Mouse (Mus musculus) ES-Bruce4 (cell line): ENCODE data around the gene Gm26602. TPM values are rescaled to one million over a fixed set of nuclear protein-coding genes. Genes with fewer than 3 reads are reported as not detected.

Source experiments
- H3K27ac ChIP-seq: 2 replicates; pipeline ENCODE4 v1.5.1; 2012; ENCODE audit warnings: low read length, inconsistent platforms; ENCODE audit not compliant: insufficient read depth
- H3K27me3 ChIP-seq: 2 replicates; pipeline ENCODE4 v1.6.1; 2012; ENCODE audit warnings: mild to moderate bottlenecking, low read length, inconsistent platforms; ENCODE audit not compliant: control insufficient read depth, poor library complexity, insufficient read depth, severe bottlenecking
- H3K36me3 ChIP-seq: 2 replicates; pipeline ENCODE4 v1.6.1; 2012; ENCODE audit warnings: inconsistent platforms, mild to moderate bottlenecking, low read length, moderate library complexity; ENCODE audit not compliant: control insufficient read depth, poor library complexity, insufficient read depth, severe bottlenecking
- H3K4me1 ChIP-seq: one replicate; pipeline ENCODE4 v1.8.1; 2011; ENCODE audit warnings: low read length; ENCODE audit not compliant: control insufficient read depth, insufficient read depth
- H3K4me3 ChIP-seq: 2 replicates; pipeline ENCODE4 v1.5.1; 2011; ENCODE audit warnings: low read depth, mild to moderate bottlenecking, low read length
- H3K9ac ChIP-seq: 2 replicates; pipeline ENCODE4 v1.6.1; 2012; ENCODE audit warnings: low read depth, mild to moderate bottlenecking, inconsistent platforms; ENCODE audit not compliant: poor library complexity, severe bottlenecking
- H3K9me3 ChIP-seq: replicated peaks from 2 replicates; pipeline ENCODE4 v1.6.1; 2012; ENCODE audit warnings: mild to moderate bottlenecking, low read length, inconsistent platforms; ENCODE audit not compliant: control insufficient read depth, poor library complexity, insufficient read depth, severe bottlenecking
- CTCF ChIP-seq: IDR thresholded peaks from one replicate; pipeline ENCODE4 v1.8.1; 2011; ENCODE audit warnings: low read depth, low read length
- EP300 ChIP-seq: IDR thresholded peaks from 2 replicates; pipeline ENCODE4 v1.6.1; 2011; ENCODE audit warnings: low read depth, low read length; ENCODE audit not compliant: insufficient read depth
- POLR2A ChIP-seq: IDR thresholded peaks from one replicate; pipeline ENCODE4 v1.8.1; 2011; ENCODE audit warnings: low read length; ENCODE audit not compliant: insufficient read depth
- polyA plus RNA-seq: library from polyadenylated mRNA; stranded (reverse); fragments of >200 nt; gene quantifications from 2 replicates; pipeline ENCODE4 v1.2.4, GENCODE M21; 2011; ENCODE audit warnings: low read depth; ENCODE audit not compliant: missing spikeins, insufficient read depth, insufficient read length

The Gm26602 gene
- polyA plus RNA-seq, result not detected in 2 replicates

DNA sequence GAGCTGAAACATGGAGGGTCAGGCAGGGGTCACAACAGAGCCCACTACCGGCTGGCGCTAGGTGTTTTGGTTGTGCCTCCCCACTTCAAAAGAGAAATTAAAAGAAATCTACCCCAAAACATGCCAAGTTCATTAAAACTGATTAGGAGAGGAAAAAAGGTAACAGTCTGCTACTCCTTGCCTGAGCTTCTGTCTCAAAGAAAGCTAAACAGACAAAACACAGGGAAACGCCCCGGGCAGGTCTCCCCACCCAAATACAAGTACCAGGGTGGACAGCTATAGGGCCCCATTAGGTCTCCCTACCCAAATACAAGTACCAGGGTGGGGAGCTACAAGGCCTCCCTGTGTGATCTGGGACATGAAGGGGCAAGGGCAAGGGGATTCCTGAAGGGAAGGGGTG, at the start of gene Gm26602:
TSS of gene Gm26602 (plus strand) at position 301 of the 400 bp plus-strand sequence.
- no peaks in the 10 kb centered on the region for H3K4me1 ChIP-seq
- H3K4me3 ChIP-seq, result no peak within 1 kb of the TSS
- H3K9me3 ChIP-seq, result no peaks in the 10 kb centered on the region
- TF ChIP-seq EP300 (no peak), POLR2A (no peak), CTCF (no peak)
- no peaks in the 10 kb centered on the region for H3K36me3 ChIP-seq
- no peaks in the 10 kb centered on the region for H3K27me3 ChIP-seq
- no peak within 1 kb of the TSS for H3K9ac ChIP-seq
- no peak within 1 kb of the TSS for H3K27ac ChIP-seq

DNA sequence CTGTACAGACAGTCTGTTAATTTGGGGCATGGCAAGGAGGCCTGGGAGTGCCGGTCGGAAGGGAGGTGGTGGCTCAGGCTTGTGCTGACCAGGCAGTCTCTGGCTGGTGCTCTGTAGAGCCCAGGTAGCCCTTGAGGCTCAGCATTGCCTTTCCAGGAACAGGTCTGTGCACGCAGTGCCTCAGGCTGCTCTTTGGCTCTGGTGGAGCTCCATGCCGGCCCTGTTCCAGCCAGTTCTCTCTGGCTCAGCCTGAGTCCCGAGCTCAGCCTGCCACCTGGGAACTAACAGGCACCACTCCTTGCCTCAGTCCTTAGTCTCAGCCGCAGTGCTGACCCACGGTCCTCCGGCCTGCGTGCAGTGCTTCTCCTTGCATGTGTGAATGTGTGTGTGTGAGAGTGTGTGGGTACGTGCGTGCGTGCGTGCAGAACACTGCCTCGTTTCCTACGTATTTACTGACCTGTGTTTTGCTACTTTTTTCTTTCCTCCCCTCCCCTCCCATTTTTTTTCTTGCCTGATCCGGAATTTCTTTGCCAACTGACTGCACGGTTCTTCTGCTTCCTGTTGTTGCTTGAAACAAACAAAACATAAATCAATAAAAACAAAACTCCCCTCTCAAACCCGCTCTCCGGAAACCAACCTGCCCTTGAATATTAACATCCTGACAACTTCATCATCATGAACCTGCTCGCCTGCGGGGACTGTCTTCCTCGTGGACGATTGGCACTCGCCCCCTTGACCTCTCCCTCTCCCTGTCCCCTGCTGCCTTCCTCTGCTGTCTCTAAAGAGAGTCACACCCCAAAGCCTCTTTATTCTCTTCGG, 49.2 kb upstream of the Gm26602 start:
- H3K27ac ChIP-seq, result no peak overlapping the region
- H3K9ac ChIP-seq, result no peak overlapping the region
- peaks cover 5% of the 10 kb centered on the region for H3K4me1 ChIP-seq
- H3K9me3 ChIP-seq, result no peaks in the 10 kb centered on the region
- no peak overlapping the region for H3K4me3 ChIP-seq
- H3K36me3 ChIP-seq, result peaks cover 62% of the 10 kb centered on the region
- TF ChIP-seq CTCF (no peak), EP300 (no peak), POLR2A (no peak)
- no peaks in the 10 kb centered on the region for H3K27me3 ChIP-seq

DNA sequence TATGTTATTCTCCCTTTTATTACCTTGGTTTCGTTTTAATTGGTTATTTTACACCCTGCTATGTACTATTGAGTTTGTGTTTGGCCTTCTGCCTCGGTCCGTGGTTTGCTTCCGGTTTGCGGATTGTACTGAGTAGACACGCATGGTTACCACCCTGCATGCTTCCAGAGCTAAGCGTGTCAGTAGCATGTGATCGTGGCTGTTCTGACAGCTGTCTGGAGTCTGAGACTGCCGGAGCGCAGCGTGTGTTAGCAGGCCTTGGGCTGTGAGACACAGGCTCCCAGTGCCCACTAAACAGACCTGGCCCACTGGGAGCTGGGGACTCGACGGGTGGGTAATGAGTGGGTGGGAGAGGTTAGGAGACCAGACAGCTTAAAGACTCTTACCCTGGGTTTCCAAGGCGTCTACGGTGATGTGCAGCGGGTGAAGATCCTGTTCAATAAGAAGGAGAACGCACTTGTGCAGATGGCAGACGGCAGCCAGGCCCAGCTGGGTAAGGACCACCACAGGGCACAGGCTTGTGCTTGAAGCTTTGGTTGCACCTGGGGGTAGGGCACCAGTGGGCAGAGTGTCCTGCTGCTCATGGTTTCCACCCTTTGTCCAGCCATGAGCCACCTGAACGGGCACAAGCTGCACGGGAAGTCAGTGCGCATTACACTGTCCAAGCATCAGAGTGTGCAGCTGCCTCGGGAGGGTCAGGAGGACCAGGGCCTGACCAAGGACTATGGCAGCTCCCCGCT, 48.4 kb upstream of the Gm26602 start:
- no peak for TF ChIP-seq CTCF
- TF ChIP-seq EP300, result no peak
- Histone ChIP-seq H3K9ac (no peak overlapping the region), H3K36me3 (peaks cover 55% of the 10 kb centered on the region), H3K27ac (no peak overlapping the region), H3K27me3 (no peaks in the 10 kb centered on the region), H3K9me3 (no peaks in the 10 kb centered on the region), H3K4me3 (no peak overlapping the region), H3K4me1 (peaks cover 3% of the 10 kb centered on the region)

DNA sequence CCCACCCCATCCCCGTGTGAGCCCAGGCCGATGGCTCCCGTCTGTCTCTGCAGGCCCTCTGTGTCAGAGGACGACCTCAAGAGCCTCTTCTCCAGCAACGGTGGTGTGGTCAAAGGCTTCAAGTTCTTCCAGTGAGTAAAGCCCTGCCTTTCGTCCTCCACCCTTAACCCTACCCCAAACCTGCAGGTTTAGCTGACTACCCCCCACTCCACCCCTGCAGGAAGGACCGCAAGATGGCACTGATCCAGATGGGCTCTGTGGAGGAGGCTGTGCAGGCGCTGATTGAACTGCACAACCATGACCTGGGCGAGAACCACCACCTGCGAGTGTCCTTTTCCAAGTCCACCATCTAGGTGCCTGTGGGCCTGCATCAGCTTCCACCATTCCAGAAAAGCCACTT, 47.7 kb upstream of the Gm26602 start:
- no peaks in the 10 kb centered on the region for H3K4me1 ChIP-seq
- H3K9me3 ChIP-seq, result no peaks in the 10 kb centered on the region
- no peak overlapping the region for H3K9ac ChIP-seq
- no peak overlapping the region for H3K27ac ChIP-seq
- no peak overlapping the region for H3K4me3 ChIP-seq
- peaks cover 50% of the 10 kb centered on the region for H3K36me3 ChIP-seq
- no peaks in the 10 kb centered on the region for H3K27me3 ChIP-seq
- no peak for TF ChIP-seq POLR2A
- TF ChIP-seq CTCF, result no peak
- no peak for TF ChIP-seq EP300

DNA sequence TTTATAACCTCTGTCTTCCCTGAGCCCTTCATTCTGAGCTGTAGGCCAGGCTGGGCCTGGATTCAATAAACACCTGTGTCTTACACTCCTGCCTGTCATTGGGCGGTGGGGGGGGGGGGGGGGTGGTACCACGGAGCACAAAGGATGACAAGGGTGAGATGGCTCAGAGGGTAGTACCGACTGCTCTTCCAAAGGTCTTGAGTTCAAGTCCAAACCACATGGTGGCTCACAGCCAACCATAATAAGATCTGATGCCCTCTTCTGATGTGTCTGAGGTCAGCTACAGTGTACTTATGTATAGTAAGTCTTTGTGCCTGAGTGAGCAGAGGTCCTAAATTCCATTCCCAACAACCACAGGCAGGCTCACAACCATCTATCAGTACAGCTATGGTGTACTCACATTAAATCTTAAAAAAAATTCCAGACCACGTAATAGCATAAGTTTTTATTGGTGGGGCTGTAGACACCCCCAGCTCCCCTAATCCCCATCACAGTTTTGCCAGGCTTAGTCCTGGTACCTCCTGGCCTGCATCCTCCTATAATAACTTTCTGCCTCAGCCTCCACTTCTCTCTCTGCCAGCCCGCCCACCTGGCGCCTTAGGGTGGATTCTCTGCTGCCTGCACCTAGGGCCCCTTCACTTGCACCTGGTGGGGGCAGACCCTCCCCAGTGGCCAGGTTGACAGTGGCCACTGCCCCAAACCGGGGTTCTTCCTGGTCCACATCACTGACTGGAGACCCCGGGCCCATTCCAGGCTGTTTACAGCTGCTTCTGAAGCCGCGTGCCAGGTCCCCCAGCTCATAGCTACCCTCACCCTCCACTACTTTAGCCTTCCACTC, 46.1 kb upstream of the Gm26602 start:
- no peak overlapping the region for H3K27ac ChIP-seq
- TF ChIP-seq EP300, result no peak
- no peak for TF ChIP-seq CTCF
- TF ChIP-seq POLR2A, result no peak
- no peak overlapping the region for H3K9ac ChIP-seq
- H3K27me3 ChIP-seq, result no peaks in the 10 kb centered on the region
- peaks cover 34% of the 10 kb centered on the region for H3K36me3 ChIP-seq
- no peak overlapping the region for H3K4me3 ChIP-seq
- no peaks in the 10 kb centered on the region for H3K9me3 ChIP-seq
- H3K4me1 ChIP-seq, result no peaks in the 10 kb centered on the region
